Mouse (Mus musculus): ENCODE measurements around the gene Mtx3.

DNA sequence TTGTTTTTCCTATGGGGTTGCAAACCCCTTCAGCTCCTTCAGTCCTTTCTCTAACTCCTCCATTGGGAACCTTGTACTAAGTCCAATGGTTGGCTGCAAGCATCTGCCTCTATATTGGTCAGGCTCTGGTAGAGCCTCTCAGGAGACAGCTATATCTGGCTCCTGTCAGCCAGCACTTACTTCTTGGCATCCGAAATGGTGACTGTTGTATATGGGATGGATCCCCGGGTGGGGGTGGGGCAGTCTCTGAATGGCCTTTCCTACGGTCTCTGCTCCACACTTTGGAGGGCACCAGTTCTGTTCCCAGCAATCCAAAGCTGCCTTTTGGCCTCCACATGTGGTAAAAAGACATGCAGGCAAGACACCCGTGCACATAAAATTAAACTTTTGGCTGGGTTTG is 15.4 kb downstream of the Mtx3 start:
- no peak for TF ChIP-seq MYOD1 (IDR thresholded peaks at IDR 0.05; ENCODE audit: control insufficient read depth, insufficient read length, low read depth)
- TF ChIP-seq CTCF (IDR thresholded peaks at IDR 0.05; ENCODE audit: control insufficient read depth, insufficient read depth, insufficient read length): no peak
- TF ChIP-seq MYOG (IDR thresholded peaks at IDR 0.05; ENCODE audit: control insufficient read depth, extremely low read depth, insufficient read length): no peak
- no peak for TF ChIP-seq USF1 (IDR thresholded peaks at IDR 0.05; ENCODE audit: low read depth)
- TF ChIP-seq CEBPB (IDR thresholded peaks at IDR 0.05; ENCODE audit: low read depth): no peak
